Mouse (Mus musculus) MEL (cell line): Measurements from ENCODE around the gene Gm43064.

Source experiments
- CTCF ChIP-seq, 3 experiments: IDR thresholded peaks in 2 of 3; conservative IDR thresholded peaks in 1 of 3; 2 replicates each; pipeline ENCODE4 v1.5.1; 2011 to 2012; ENCODE audit warnings: low read length in 3 of 3, low read depth in 2 of 3, mild to moderate bottlenecking in 2 of 3, improper control_type of control experiment in 1 of 3, inconsistent platforms in 1 of 3, mixed read lengths in 1 of 3, moderate library complexity in 1 of 3; ENCODE audit not compliant: control insufficient read depth in 1 of 3, insufficient read depth in 1 of 3, poor library complexity in 1 of 3, severe bottlenecking in 1 of 3
- EP300 ChIP-seq, 2 experiments: IDR thresholded peaks; 2 replicates each; pipeline ENCODE4 v1.6.1; 2011; ENCODE audit warnings: improper control_type of control experiment in 2 of 2, low read length in 2 of 2, low read depth in 1 of 2, mild to moderate bottlenecking in 1 of 2
- GATA1 ChIP-seq: IDR thresholded peaks from 2 replicates; pipeline ENCODE4 v1.6.1; 2011; ENCODE audit warnings: low read depth, low read length, improper control_type of control experiment
- MYB ChIP-seq: IDR thresholded peaks from 2 replicates; pipeline ENCODE4 v1.6.1; 2011; ENCODE audit warnings: mild to moderate bottlenecking, low read depth, low read length, improper control_type of control experiment
- MYC ChIP-seq: IDR thresholded peaks from 2 replicates; pipeline ENCODE4 v1.6.1; 2011; ENCODE audit warnings: low read depth, mild to moderate bottlenecking, low read length, improper control_type of control experiment, moderate library complexity
- POLR2A ChIP-seq, 2 experiments: IDR thresholded peaks; 2 replicates each; pipeline ENCODE4 v1.6.1; 2011 to 2012; ENCODE audit warnings: low read length in 2 of 2, mild to moderate bottlenecking in 2 of 2, control low read depth in 1 of 2, improper control_type of control experiment in 1 of 2, low read depth in 1 of 2, moderate library complexity in 1 of 2; ENCODE audit not compliant: control insufficient read depth in 1 of 2, insufficient read depth in 1 of 2, poor library complexity in 1 of 2
- POLR2AphosphoS2 ChIP-seq: IDR thresholded peaks from 2 replicates; pipeline ENCODE4 v1.6.1; 2011; ENCODE audit warnings: low read length, improper control_type of control experiment
- TAL1 ChIP-seq: IDR thresholded peaks from 2 replicates; pipeline ENCODE4 v1.6.1; 2012; ENCODE audit warnings: mild to moderate bottlenecking, inconsistent platforms, low read length, moderate library complexity, mixed read lengths
- TBP ChIP-seq: IDR thresholded peaks from 2 replicates; pipeline ENCODE4 v1.8.0; 2011; ENCODE audit warnings: low read depth, low read length, improper control_type of control experiment

DNA sequence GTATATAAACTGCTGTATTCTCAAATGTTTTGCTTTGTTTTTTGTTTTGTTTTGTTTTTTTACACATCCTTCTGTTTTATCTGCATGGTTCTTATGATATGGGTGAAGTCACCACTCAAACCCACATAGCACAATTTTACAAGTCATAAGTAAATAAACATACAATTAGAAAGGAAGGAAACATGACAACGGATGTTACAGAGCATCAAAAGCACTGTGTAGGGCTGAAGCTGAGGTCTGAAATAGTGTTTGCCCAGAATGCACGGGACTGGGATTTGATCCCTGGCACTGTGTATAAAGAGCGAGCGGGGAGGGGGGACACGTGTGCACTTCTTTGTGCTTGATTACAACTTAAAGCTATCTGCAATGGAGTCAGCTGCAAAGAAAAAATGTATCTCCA lies 28.6 kb upstream of the Gm43064 start:
- TF ChIP-seq POLR2A (IDR thresholded peaks at IDR 0.05; ENCODE audit: control insufficient read depth in 1 of 2, insufficient read depth in 1 of 2, low read depth in 1 of 2, low read length in 2 of 2, poor library complexity in 1 of 2) (no peak), TAL1 (no peak), CTCF (IDR thresholded peaks at IDR 0.05 in 2 of 3, conservative IDR thresholded peaks at IDR 0.05 in 1 of 3; ENCODE audit: control insufficient read depth in 1 of 3, insufficient read depth in 1 of 3, low read depth in 2 of 3, low read length in 3 of 3, poor library complexity in 1 of 3, severe bottlenecking in 1 of 3) (no peak), EP300 (IDR thresholded peaks at IDR 0.05; ENCODE audit: low read depth in 1 of 2, low read length in 2 of 2) (no peak), MYC (no peak), POLR2AphosphoS2 (no peak), MYB (no peak), TBP (no peak), GATA1 (no peak)
